Mouse (Mus musculus) brown adipose tissue, adult 24 weeks (tissue): Measurements from ENCODE around the gene Zfp423. TPM values are rescaled to one million over a fixed set of nuclear protein-coding genes. Genes with fewer than 3 reads are reported as not detected.

ENCODE experiments used
- H3K27ac ChIP-seq: fragments of 200-500 bp; replicated peaks from 2 replicates; pipeline ENCODE4 v1.5.1; 2012; ENCODE audit warnings: low read depth, mild to moderate bottlenecking, low read length
- H3K4me1 ChIP-seq: fragments of 200-500 bp; 2 replicates; pipeline ENCODE4 v1.6.1; 2012; ENCODE audit warnings: low read length, mixed read lengths; ENCODE audit not compliant: control insufficient read depth, insufficient read depth, insufficient read length
- H3K4me3 ChIP-seq: fragments of 200-500 bp; 2 replicates; pipeline ENCODE4 v1.5.1; 2012; ENCODE audit warnings: low read depth, mild to moderate bottlenecking, low read length, moderate library complexity; ENCODE audit not compliant: insufficient read depth
- polyA plus RNA-seq: library from polyadenylated mRNA; stranded (reverse); fragments of >200 nt; gene quantifications from 2 replicates; pipeline ENCODE4 v1.2.4, GENCODE M21; 2012; ENCODE audit not compliant: missing spikeins, insufficient read depth, insufficient read length

The Zfp423 gene
- polyA plus RNA-seq, 1 experiment: 14.0 TPM

DNA sequence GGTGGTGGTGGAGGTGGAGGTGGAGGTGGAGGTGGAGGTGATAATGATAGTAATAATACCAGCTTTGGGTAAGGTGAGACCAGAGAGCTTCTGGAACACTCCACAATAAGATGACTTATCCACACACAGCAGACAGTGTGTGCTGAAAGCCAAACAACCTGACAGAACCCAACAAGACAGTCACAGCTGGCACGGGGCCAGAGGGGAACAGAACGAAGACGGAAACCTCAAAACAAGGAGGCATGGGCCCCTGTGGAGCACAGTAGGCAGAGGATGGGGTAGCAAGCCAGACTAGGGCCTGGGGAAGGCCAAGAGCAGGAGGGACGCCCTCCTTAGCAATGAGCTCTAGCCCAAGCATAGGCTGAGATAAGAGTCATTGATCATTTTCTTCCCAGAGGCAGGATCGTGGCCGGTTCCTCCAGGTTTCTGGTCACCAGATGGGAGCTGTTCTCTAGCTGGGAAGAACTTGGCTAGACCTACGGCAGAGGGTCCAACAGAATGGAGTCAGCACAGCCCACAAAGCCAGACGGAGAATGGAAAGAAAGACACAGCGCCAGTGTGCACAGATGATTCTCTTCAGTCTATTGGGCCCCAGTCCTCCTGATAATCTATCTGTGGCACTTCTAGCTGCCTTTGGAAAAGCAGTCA lies 133.3 kb downstream of the Zfp423 start:
- H3K27ac ChIP-seq: no peak overlapping the region
- H3K4me3 ChIP-seq: no peak overlapping the region
- H3K4me1 ChIP-seq: no peaks in the 10 kb centered on the region; the same call in 1 of the 2 replicates

GRCm38 (mm10) chr8:87823172-87823571 lies 136.2 kb downstream of the Zfp423 start:
- Histone ChIP-seq H3K27ac (no peak overlapping the region), H3K4me3 (no peak overlapping the region), H3K4me1 (no peaks in the 10 kb centered on the region; the same call in 1 of the 2 replicates)

GRCm38 (mm10) chr8:87822690-87823089 lies 136.7 kb downstream of the Zfp423 start:
- H3K4me1 ChIP-seq: no peaks in the 10 kb centered on the region; the same call in 1 of the 2 replicates
- no peak overlapping the region for H3K4me3 ChIP-seq
- no peak overlapping the region for H3K27ac ChIP-seq

DNA sequence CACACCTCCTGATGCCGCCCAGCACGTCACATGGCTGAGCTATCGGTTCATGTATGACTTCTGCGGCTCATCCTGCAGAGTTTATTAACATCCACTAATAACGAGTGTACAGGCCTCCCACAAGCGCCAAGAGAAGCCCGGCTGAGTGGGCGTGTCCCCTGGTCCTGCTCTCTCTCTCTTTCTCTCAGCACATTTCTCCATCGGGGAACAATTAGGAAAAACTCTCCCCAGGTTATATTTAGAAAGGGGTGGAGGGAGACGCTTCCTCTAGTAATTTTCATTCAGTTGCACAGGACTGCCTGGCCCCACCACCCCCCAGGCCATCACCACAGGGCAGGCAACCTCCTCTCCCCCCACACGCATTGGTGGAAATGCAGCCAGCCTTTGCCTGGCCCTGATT lies 137.2 kb downstream of the Zfp423 start:
- Histone ChIP-seq H3K27ac (no peak overlapping the region), H3K4me3 (no peak overlapping the region), H3K4me1 (no peaks in the 10 kb centered on the region; the same call in 1 of the 2 replicates)

- Histone ChIP-seq H3K27ac (no peak overlapping the region), H3K4me3 (no peak overlapping the region), H3K4me1 (no peaks in the 10 kb centered on the region; the same call in 1 of the 2 replicates)
Measured at GRCm38 (mm10) chr8:87821655-87822054, 137.7 kb downstream of the Zfp423 start.

DNA sequence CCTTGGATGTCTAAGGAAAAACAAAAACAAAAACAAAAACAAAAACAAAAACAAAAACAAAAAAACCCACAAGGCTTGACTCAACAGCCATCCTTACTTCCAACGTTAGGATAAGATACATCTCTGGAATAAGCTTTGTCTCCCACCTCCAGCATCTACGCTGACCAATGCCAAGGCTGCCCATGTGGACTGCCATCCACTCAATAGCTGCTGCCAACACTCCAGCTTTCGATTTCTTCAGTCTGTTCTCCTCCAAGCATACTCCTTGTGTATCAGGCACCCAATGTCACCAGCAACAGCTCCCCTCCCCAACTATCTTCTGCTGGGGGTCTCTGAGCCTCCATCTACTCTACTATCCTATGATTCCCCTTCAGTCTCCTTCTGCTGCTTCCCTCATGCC lies 140.1 kb downstream of the Zfp423 start:
- H3K4me1 ChIP-seq: no peaks in the 10 kb centered on the region; the same call in 1 of the 2 replicates
- no peak overlapping the region for H3K4me3 ChIP-seq
- no peak overlapping the region for H3K27ac ChIP-seq

DNA sequence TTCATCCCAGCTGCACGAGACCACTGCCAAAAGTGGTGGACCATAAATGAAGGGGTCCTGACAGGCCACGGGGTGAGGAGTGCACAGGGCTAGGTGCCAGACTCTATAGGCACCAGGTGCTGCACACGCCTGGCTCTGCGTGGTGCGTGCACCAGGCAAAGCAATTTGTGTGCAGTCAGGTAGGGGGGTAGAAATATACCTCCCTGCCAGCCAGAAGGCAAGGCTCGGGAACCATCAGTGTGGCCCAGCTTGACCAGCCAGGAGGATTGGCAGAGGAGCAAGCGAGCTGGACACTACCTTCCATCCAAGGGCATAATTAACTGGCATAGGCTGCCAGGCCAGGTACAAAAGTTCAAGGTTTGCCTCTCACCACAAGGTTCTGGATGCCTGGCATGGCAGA lies 140.9 kb downstream of the Zfp423 start:
- no peak overlapping the region for H3K4me3 ChIP-seq
- no peak overlapping the region for H3K27ac ChIP-seq
- H3K4me1 ChIP-seq: no peaks in the 10 kb centered on the region; the same call in 1 of the 2 replicates

- no peak overlapping the region for H3K27ac ChIP-seq
- no peaks in the 10 kb centered on the region for H3K4me1 ChIP-seq
- no peak overlapping the region for H3K4me3 ChIP-seq
Measured at GRCm38 (mm10) chr8:87816141-87816540, 143.3 kb downstream of the Zfp423 start.

- Histone ChIP-seq H3K27ac (no peak overlapping the region), H3K4me1 (no peaks in the 10 kb centered on the region), H3K4me3 (no peak overlapping the region)
Measured at GRCm38 (mm10) chr8:87812661-87813060, 146.7 kb downstream of the Zfp423 start.

DNA sequence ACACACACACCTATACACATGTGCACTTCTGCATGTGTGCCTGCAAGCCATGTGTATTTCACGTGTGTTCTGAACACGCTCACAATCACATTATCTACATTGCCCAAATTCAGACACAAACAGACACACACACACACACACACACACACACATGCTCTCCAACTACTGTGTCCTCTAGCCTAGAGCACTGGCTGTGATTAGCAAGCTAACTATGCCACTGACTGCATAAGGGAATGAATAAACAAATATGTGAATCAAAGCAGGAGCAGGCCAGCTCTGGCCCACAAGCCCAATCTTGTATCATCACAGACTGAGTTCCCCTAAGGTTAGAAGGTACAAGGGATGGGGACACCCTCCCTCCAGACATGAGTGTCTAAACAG lies 147.3 kb downstream of the Zfp423 start:
- Histone ChIP-seq H3K27ac (no peak overlapping the region), H3K4me1 (no peaks in the 10 kb centered on the region), H3K4me3 (no peak overlapping the region)

- Histone ChIP-seq H3K4me3 (no peak overlapping the region), H3K27ac (no peak overlapping the region), H3K4me1 (no peaks in the 10 kb centered on the region)
Measured at GRCm38 (mm10) chr8:87811399-87812068, 147.9 kb downstream of the Zfp423 start.

DNA sequence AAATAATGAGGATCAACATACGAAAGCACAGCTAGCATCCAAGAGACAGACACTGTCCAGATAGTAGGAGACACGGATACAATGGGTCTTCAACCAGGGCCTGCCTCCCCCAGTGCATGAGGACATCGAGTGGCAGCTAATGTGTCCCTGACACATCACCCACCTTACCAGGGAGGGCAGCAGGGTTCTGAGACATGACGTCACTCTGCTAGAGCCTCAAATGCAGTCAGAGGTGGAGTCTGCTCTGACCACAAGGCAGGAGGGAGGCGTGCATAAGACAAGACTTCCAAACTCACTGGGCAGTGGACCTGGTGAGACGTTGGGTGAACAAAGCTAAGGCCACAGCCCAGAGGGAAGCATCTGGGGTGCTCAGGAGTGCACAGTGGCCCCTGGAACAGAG lies 148.6 kb downstream of the Zfp423 start:
- H3K27ac ChIP-seq: no peak overlapping the region
- H3K4me1 ChIP-seq: no peaks in the 10 kb centered on the region
- H3K4me3 ChIP-seq: no peak overlapping the region

DNA sequence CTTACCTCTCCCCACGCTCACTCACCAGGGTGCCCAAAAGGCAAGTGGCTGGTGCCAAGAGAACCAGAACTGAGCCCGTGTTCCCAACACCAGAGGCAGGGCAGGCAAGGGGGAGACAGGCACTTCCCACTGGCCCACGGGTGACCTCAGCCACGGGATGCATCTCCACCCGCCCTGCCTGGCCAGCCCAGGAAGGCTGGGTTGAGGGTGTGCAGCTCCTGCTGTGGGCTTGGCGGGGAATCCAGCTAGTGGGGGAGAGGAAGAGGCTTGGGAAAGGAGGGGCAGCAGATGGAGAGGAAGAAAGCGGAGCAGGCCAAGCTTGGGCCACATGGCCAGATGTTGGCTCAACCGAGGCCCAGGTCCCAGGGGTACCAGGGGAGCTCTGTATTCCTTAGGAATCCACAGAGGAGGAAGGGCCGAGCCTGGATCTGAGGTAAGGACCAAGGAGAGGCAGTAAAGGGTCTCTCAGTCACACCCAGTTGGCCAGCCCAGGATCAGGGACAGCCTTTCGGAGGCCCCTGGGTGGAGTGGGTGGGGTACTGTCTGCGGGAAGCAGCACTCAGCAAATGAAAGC lies 155.0 kb downstream of the Zfp423 start:
- Histone ChIP-seq H3K27ac (no peak overlapping the region), H3K4me3 (no peak overlapping the region), H3K4me1 (peaks cover 10% of the 10 kb centered on the region)

GRCm38 (mm10) chr8:87803437-87803836 lies 156.0 kb downstream of the Zfp423 start:
- Histone ChIP-seq H3K27ac (no peak overlapping the region), H3K4me3 (no peak overlapping the region), H3K4me1 (peaks cover 10% of the 10 kb centered on the region)

DNA sequence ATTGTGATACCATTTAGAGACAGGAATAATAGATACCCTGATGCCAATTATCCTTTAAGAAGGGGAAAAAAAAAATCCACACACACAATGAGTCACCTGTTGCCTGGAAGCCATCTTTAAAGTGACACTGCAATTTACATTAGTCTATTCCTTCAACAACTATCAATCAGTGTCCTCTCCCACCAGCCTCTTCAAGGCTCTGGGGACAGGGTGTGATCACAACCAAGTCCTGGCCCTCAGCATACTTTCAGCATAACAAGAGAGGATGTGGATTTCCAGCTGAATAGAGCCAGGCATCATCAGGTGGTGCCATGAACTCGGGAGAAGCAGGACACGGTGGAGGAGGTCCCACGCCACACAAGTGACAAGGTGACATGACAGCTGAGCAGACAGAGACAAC lies 156.8 kb downstream of the Zfp423 start:
- no peak overlapping the region for H3K27ac ChIP-seq

DNA sequence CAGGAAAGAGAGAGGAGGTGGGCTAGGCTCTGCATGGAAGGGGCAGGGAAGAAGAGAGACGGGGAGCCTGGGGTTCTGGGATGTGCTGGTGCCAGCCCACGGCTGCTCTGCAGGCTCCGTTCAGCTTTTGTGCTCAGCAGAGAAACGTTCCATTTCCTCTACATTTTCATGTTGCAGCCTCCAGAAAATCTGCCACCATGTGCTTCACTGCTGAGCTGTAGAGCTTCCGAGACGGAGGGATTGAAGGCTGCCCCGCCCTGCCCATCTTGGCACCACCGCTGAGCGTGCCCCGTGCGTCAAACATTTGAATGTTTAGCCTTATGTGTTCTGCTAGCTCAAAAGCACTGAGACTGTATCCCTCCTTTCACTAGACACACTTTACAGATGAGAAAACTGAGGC lies 159.3 kb downstream of the Zfp423 start:
- no peak overlapping the region for H3K4me3 ChIP-seq
- H3K27ac ChIP-seq: no peak overlapping the region
- peaks cover 10% of the 10 kb centered on the region for H3K4me1 ChIP-seq

More for the DNA sequence above, 156.8 kb downstream of the Zfp423 start:
- Histone ChIP-seq H3K4me1 (peaks cover 10% of the 10 kb centered on the region), H3K4me3 (no peak overlapping the region)
